Mouse (Mus musculus) macrophage (primary cell): ENCODE measurements around the gene Olfr317. TPM values are rescaled to one million over a fixed set of nuclear protein-coding genes. Genes with fewer than 3 reads are reported as not detected.

Experiments
- polyA plus RNA-seq: library from polyadenylated mRNA; stranded (reverse); fragments of 250-400 nt; gene quantifications from 3 replicates; pipeline ENCODE4 v1.2.4, GENCODE M21; 2018; ENCODE audit warnings: inconsistent platforms

Olfr317 gene
- polyA plus RNA-seq, 1 experiment from 2014 or later = not detected

Other genes with a start within 250 kb of the Olfr317 start
- gene Olfr332, start 246.7 kb downstream of the Olfr317 start, polyA plus RNA-seq = not detected in 3 replicates
- not detected in 3 replicates for gene Olfr331, start 236.6 kb downstream of the Olfr317 start, polyA plus RNA-seq
- gene Olfr330, start 204.4 kb downstream of the Olfr317 start, polyA plus RNA-seq = not detected in 3 replicates
- gene Olfr329-ps, start 192.8 kb downstream of the Olfr317 start, polyA plus RNA-seq = not detected in 3 replicates
- gene Olfr328, start 183.6 kb downstream of the Olfr317 start, polyA plus RNA-seq = not detected in 3 replicates
- not detected in 3 replicates for gene Olfr224, start 168.7 kb downstream of the Olfr317 start, polyA plus RNA-seq
- not detected in 3 replicates for gene Olfr325, start 161.5 kb downstream of the Olfr317 start, polyA plus RNA-seq
- gene Olfr324, start 144.1 kb downstream of the Olfr317 start, polyA plus RNA-seq = not detected in 3 replicates
- 0.59 TPM in 1 of 3 replicates, not detected in the others for gene 2210407C18Rik, start 123.1 kb downstream of the Olfr317 start, polyA plus RNA-seq
- not detected in 3 replicates for gene Olfr323, start 108.7 kb downstream of the Olfr317 start, polyA plus RNA-seq
- not detected in 3 replicates for gene Trim58, start 98.7 kb downstream of the Olfr317 start, polyA plus RNA-seq
- not detected in 3 replicates for gene Olfr322, start 80.4 kb downstream of the Olfr317 start, polyA plus RNA-seq
- gene Olfr320, start 58.1 kb downstream of the Olfr317 start, polyA plus RNA-seq = not detected in 3 replicates
- gene Olfr319, start 40.0 kb downstream of the Olfr317 start, polyA plus RNA-seq = not detected in 3 replicates
- not detected in 3 replicates for gene Olfr318, start 15.2 kb downstream of the Olfr317 start, polyA plus RNA-seq
- gene Olfr316, start 13.5 kb upstream of the Olfr317 start, polyA plus RNA-seq = not detected in 3 replicates
- not detected in 3 replicates for gene Olfr315, start 34.0 kb upstream of the Olfr317 start, polyA plus RNA-seq
- not detected in 3 replicates for gene Olfr314, start 43.7 kb upstream of the Olfr317 start, polyA plus RNA-seq
- gene Fam183b, start 62.7 kb upstream of the Olfr317 start, polyA plus RNA-seq = not detected in 3 replicates
- not detected in 3 replicates for gene Olfr313, start 75.8 kb upstream of the Olfr317 start, polyA plus RNA-seq
- not detected in 3 replicates for gene Olfr312, start 90.0 kb upstream of the Olfr317 start, polyA plus RNA-seq
- gene Olfr311, start 100.0 kb upstream of the Olfr317 start, polyA plus RNA-seq = not detected in 3 replicates
- 1.1 to 3.3 TPM (median 2.3 TPM) in 3 replicates for gene Gm12258, start 107.9 kb upstream of the Olfr317 start, polyA plus RNA-seq
- 1.9 to 2.7 TPM (median 1.9 TPM) in 3 replicates for gene 2810021J22Rik, start 128.0 kb upstream of the Olfr317 start, polyA plus RNA-seq
- 2.0 to 3.7 TPM (median 2.2 TPM) in 3 replicates for gene Zfp39, start 165.0 kb upstream of the Olfr317 start, polyA plus RNA-seq
- not detected in 3 replicates for gene Btnl10, start 178.7 kb upstream of the Olfr317 start, polyA plus RNA-seq
- 45.0 to 110 TPM (median 97.1 TPM) in 3 replicates for gene Rnf187, start 199.7 kb upstream of the Olfr317 start, polyA plus RNA-seq
- gene Hist3h2ba, start 209.7 kb upstream of the Olfr317 start, polyA plus RNA-seq = 0.50 to 0.78 TPM in 2 of 3 replicates, not detected in the other
- gene Hist3h2a, start 215.5 kb upstream of the Olfr317 start, polyA plus RNA-seq = 16.2 to 56.9 TPM (median 24.3 TPM) in 3 replicates
- 0.07 to 0.14 TPM in 2 of 3 replicates, not detected in the other for gene Trim17, start 215.5 kb upstream of the Olfr317 start, polyA plus RNA-seq
- 11.4 to 20.3 TPM (median 14.2 TPM) in 3 replicates for gene Trim11, start 238.9 kb upstream of the Olfr317 start, polyA plus RNA-seq